Mouse (Mus musculus): ENCODE measurements around the gene Pnpla7.

Gene Pnpla7

DNA sequence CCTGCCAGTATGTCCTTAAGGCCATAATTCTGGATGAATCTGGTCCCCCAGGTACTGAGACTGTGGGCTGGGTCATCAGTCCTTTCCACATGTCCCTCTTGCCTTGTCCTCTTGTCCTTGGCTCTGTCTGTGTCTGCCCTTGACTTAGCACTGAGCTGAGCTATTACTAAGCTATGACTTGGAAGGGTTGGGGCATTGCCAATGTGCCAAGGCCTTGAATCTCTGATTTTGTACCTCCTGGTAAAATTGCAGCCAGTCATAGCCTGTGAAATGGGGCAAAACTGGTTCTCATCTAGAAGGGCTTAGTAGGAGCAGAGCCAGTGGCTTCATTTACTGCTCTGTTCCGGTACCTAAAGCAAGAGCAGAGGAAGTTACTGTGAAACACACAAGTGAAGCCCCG lies 20.6 kb downstream of the Pnpla7 start:
- DNase-seq, result no peak

GRCm38 (mm10) chr2:25000544-25001235 lies 24.9 kb downstream of the Pnpla7 start:
- DNase-seq, result peak; percentile 44

GRCm38 (mm10) chr2:25003946-25004786 lies 28.3 kb downstream of the Pnpla7 start:
- no peak for DNase-seq

DNA sequence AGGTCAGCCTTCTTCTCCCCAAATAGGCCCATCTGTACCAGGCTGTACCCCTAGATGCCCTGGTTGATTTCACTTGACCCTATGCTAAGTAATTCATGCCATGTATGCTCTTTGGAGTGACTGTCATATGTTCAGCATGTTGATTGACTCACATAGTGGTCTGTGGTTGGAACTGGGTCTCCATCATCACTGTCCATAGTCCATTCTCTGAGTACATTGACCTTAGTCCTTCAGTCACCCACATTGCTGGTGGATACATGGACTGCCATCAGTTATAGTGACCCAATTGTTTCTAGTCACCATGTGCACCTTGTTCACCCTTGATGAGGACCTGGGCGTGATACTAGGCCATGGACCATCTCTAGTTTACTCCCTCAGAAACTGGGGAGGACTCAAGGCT lies 30.9 kb downstream of the Pnpla7 start:
- DNase-seq, result no peak

DNA sequence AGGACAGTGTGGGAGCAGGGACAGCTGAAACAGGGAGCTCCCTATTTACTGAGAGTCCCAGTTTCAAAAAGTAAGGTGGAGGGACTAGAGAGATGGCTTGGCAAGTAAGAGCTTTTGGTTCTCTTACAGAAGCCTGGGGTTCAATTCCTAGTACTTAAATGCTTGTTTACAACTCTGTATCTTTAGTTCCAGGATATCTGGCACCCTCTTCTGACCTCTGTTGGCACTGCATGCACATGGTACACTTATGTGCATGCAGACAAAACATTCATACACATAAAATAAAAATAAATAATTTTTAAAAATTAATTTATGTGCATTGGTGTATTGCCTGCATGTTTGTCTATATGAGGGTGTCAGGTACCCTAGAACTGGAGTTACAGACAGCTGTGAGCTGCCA lies 32.4 kb downstream of the Pnpla7 start:
- peak; percentile 14 for DNase-seq

GRCm38 (mm10) chr2:25022678-25023077 lies 46.8 kb downstream of the Pnpla7 start:
- no peak for DNase-seq

- no peak for DNase-seq
Observed at GRCm38 (mm10) chr2:25025109-25025508, 49.3 kb downstream of the Pnpla7 start.

DNA sequence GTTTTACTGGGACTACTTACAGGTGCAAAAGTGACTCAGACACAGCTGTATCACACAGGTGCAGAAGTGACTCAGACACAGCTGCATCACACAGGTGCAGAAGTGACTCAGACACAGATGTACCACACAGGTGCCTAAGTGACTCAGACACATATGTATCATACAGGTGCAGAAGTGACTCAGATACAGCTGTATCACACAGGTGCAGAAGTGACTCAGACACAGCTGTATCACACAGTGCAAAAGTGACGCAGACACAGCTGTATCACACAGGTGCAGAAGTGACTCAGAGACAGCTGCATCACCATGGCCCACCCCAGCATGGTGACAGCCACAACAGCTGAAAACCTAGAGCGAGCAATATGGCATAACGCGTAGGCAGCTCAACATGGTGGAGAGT lies 59.2 kb downstream of the Pnpla7 start:
- DNase-seq, result no peak

GRCm38 (mm10) chr2:25040089-25040488 lies 64.3 kb downstream of the Pnpla7 start:
- DNase-seq, result no peak

GRCm38 (mm10) chr2:25050921-25051320 lies 75.1 kb downstream of the Pnpla7 start:
- no peak for DNase-seq

GRCm38 (mm10) chr2:25051450-25051849 lies 75.6 kb downstream of the Pnpla7 start:
- no peak for DNase-seq

DNA sequence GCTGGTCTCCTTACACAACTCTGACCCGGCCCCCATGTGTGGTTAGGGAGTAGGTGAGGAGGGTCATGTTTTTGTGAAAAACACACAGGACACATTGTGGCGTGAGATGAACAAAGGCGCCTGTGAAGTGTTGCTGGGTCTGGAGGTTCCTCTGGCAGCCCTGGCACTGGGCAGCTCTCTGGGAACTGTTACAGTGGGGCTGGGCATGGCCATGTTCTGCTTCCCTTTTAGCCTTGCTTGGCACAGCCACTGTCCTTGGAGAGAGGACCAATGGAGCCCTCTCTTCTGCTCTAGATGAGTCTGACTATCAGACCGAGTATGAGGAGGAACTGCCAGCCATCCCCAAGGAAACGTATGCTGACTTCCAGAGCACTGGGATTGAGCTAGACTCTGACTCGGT lies 77.3 kb downstream of the Pnpla7 start:
- DNase-seq, result no peak

DNA sequence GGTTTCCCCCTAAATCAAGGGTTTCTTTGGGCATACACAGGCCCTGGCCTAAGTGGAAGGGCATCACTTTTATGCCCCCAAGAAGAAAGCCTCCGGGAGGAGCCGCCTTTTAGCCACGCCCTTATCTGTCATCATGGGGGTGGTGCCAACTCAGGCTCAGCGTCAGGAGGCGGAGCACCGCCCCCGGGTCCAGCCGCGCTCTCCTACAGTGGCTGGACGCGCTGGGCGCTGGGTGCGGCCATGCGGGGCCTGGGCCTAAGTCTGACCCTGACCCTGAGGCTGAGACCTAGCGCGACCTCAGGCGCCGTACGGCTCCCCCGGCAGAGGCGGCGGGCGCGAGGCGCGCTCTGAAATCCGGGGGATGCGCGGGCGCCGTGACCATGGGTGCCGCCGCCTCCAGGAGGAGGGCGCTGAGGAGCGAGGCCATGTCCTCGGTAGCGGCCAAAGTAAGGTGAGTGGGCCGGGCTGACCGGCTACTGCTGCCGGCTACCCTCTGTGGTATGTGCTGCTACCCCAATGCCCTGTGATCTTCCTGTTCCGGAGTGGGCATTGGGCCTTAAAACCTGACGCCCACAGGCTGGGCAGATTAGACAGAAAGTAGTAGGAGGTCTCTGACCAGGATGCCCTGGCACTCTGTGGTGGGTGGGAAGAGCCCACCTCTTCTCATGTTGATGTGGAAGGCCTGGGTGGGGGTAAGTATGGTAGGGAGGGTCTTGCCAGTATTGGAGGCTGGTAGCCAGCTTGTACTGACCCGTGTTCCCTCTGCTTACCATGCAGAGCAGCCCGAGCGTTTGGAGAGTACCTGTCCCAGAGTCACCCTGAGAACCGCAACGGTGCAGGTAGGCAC lies 78.6 kb downstream of the Pnpla7 start, which contains the start of gene Nsmf:
Nsmf (plus strand) TSS at position 135 of the 847 bp plus-strand sequence.
- peak; percentile 74 for DNase-seq

GRCm38 (mm10) chr2:25055068-25055405 lies 79.2 kb downstream of the Pnpla7 start:
- DNase-seq, result no peak

GRCm38 (mm10) chr2:25055409-25056155 lies 79.7 kb downstream of the Pnpla7 start:
- DNase-seq, result no peak

DNA sequence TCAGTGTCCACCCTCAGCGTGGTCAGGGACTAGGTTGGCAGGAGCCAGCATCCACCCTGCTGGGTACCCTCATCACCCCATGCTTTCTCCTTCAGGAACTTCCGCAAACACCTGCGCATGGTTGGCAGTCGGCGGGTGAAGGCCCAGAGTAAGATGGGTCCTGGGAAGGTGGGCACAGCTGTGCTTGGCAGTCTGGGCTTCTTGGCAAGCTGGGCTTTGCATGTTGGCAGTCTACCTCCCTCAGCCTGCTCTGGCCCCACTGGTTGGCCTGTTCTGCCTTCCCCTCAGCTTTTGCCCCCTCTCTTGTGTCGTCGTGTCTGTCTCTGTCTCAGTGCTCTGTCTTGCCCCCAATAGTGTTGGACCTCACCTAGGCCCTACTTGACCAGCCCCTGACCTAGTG lies 83.1 kb downstream of the Pnpla7 start:
- no peak for DNase-seq

DNA sequence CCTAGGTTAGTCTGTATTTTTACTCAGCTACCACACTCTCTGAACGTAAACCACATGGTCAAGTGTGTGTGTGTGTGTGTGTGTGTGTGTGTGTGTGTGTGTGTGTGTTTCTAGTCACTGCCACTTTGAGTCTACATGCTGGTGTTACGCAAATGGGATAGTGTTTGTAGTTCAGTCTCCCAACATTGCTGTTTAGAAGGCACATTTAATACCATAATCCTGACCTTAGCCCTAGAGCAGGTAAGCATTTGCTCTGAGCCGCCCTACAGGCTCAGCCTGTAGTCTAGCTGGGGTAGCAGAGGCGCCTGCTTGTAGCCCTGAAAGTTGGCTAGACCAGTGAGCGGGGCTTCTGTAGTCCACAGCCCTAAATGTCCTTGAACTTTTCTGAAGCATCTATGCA lies 87.7 kb downstream of the Pnpla7 start:
- DNase-seq, result no peak

DNA sequence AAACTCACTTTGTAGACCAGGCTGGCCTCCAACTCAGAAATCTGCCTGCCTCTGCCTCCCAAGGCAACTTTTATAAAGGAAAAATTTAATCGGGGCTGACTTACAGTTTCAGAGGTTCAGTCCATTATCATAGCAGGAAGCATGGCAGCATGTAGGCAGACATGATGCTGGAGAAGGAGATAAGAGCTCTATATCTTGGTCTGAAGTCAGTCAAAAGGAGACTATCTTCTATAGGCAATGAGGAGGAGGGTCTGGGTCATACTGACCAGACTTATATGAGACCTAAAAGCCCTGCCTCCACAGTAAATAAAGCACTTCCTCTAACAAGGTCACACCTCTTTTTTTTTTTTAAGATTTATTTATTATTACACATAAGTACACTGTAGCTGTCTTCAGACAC lies 88.5 kb downstream of the Pnpla7 start:
- no peak for DNase-seq

DNA sequence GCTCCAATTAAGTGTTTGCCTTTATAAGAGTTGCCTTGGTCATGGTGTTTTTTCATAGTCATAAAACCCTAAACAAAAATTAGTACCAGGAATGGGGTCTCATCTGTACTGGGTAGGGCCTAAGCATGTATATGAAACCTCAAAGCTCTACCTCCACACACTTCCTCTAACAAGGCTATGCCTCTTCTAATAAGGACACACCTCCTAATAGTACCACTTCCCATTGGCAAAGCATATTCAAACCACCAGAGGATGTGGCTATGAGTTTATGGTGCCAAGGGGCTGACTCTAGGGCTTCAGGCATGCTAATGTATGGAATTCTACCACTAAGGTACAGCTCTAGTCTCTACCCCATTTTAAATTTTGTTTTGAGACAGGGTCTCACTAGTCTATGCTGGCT lies 89.7 kb downstream of the Pnpla7 start:
- no peak for DNase-seq

- DNase-seq, result no peak
Observed at GRCm38 (mm10) chr2:25066552-25066951, 90.7 kb downstream of the Pnpla7 start.

- no peak for DNase-seq
Observed at GRCm38 (mm10) chr2:25069537-25069936, 93.7 kb downstream of the Pnpla7 start.

GRCm38 (mm10) chr2:25072398-25072797 lies 96.6 kb downstream of the Pnpla7 start:
- DNase-seq, result no peak

- DNase-seq, result no peak
Observed at GRCm38 (mm10) chr2:25075506-25075905, 99.7 kb downstream of the Pnpla7 start.

All from thymus, postnatal 25 days (tissue).